Mouse (Mus musculus) CD4-positive, CD25-positive, alpha-beta regulatory T cell, adult 2 months (primary cell): ENCODE results near the gene Mov10l1.
A peak's percentile ranks its signal among the peaks of the same experiment; 100 is the strongest.

Experiments used
- DNase-seq: peaks from one replicate; pipeline ENCODE4 v3.0.0-alpha.2; 2012; ENCODE audit warnings: low read depth, low spot score

Gene Mov10l1

DNA sequence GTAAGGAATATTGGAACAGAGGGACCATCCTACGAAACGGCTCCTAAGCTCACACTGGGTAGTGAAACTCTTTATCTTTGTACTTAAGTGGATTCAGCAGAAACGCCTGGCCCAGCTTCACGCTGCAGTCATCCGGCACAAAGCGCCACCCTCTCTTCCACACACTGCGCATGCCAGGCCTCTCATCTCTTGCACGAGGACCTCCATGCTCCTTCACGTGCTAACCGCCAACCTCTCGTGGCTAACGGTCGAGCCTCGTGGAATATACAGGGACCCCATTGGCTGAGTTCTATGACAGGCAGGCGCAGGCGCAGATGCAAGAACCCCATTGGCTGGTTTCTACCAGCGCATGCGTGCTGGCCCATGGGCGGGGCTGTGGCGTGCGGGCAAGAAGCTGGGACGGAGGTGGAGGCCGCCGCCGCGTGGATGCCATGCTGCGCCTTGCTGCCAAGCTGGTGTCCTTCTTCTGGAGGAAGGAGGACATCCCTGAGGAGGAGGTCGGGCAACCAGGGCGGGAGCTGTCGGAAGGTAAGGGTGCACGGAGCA, at the start of gene Mov10l1:
Mov10l1 (plus strand) TSS at position 376 of the 546 bp plus-strand sequence.
- DNase-seq: no peak

DNA sequence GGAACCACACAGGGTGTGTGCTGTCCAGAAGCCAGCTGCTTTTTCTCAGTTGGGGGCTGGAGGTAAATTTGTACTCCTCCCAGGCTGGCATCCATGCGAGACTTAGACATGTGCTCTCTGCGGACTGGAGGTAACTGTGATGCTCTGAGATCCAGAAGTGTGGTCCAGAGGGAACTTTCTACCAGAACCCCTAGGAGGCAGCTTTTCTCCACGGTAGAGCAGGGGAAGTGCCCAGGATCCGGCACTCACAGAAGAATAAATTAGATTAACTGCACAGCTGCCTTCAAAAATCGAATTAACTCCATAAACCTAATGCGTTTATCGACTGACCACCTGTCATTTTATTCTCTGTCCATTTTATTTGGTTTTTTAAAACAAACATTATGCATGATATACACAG, 48.6 kb upstream of the Mov10l1 start:
- DNase-seq: no peak

DNA sequence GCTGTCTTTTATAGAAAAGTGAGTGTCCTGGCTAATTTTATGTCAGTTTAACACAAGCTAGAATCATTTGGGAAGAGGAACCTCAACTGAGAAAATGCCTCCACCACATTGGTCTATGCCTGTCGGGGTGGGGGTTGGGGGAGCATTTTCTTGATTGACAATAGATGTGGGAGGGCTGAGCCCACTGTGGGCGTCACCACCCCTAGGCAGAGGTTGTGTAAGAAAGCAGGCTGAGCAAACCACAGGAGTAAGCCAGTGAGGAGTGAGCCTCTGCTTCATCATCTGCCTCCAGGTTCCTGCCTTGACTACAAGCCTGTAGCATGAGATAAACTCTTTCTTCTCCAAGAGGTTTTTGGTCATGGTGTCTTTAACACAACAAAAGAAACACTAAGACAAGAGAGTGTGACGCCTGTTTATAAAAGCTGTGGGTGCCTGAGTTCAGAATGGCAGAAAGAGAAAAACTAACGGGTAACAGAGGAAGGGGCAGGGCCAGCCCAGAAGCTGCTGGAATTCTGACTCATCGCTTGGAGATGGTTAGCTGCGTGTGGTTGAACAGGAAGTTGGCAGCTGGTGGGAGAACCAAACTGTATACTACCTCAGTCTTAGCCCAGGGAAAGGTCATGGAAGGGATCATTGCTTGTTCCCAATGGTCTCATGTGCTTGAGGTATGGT, 46.0 kb upstream of the Mov10l1 start:
- DNase-seq: no peak

DNA sequence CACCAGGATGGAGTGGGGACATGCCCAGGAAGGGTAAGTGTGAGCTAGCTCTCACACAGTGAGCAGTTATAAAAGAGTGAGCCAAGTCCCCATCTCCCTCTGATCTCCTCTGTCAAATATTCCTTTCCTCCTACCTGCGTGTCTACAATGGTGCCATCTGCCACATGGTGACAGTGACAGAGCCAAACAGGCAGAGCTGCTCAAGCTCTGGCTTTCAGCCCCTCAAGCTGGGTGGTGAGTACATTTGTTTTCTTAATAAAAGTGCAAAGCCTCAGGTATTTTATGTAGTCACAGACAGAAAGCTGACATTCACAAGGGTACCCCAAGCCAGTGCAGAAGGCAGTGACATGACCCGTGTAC, 45.4 kb upstream of the Mov10l1 start:
- DNase-seq: no peak

DNA sequence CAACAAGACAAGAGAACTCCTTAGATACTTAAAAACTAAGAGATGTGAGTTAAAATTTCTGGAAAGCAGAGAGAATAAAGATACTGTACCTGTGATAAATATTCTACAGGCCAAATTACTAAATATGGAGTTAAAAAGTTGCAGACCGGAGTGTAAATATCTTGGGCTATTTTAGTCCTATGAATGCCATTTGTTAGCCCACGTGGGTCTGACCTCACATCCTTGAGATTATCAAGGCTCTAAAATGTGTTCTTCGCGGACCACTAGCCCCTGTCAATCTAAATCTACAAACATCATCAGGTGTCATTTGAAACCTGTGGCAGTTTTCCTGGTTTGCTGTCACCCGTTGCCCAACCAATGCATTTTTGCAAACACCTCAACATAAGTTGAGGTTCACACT, 39.9 kb upstream of the Mov10l1 start:
- no peak for DNase-seq

DNA sequence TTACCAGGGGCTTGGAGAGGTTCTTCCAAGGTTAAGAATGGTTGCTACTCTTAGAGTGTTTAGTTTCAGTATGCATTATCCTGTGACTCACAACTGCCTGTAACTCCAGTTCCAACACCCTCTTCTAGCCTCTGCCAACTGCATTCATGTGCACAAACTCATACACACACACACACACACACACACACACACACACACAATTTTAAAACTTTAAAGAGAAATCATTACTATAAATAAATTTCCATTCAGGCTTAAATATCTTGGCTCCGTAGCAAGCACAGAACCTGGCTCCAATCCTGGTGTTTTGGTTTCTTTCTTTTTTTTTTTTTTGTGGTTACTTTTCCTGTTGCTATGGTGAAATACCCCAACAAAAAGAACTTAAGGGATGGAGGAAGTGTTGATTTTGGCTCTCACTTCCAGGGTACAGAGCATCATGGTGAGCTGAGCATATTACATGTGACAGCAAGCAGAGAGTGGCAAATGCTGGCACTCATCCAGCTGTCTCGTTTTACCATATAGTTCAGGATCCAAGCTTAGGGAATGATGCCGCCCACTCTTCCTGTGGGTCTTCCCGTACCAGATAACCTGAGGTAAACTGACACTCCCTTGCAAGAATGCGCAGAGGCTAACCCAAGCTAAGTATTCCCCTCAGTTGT, 38.7 kb upstream of the Mov10l1 start:
- DNase-seq: no peak

DNA sequence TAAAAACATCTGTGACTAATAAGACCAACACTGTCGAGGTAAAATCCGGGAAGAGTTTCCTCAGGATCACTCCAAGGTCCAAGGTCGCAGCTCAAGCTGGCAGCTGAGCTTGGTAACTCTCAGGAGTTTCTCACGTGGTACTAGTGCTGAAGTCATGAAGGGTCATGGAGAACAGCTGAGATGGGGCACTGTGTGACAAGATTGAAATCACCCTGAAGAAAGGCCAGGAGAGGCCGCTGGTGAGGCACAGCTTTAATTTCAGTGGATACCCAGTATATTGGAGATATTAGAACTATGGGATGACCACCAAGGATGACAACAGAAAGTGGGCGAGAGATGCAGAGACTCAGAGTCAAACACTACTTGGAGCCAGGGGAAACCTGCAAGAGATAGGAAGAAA, 35.9 kb upstream of the Mov10l1 start:
- no peak for DNase-seq

DNA sequence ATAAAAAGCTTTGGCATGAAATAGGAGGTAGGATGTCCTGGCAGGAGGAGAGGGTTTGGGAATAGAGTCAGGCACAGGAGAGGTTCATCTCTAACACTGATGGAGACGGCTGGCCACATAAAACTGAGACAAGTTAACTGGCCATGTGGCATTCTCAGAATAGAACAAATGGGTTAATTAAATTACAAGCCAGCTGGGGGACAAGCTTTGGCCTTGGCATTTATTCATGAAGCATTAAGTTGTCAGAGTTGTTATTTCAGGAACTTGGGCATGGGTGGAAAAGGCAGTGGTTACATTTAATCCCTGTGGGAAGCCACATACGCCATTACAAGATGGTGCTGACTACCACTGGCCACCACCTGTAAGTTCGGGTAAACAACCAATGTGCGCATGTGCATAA, 31.5 kb upstream of the Mov10l1 start:
- DNase-seq: no peak

DNA sequence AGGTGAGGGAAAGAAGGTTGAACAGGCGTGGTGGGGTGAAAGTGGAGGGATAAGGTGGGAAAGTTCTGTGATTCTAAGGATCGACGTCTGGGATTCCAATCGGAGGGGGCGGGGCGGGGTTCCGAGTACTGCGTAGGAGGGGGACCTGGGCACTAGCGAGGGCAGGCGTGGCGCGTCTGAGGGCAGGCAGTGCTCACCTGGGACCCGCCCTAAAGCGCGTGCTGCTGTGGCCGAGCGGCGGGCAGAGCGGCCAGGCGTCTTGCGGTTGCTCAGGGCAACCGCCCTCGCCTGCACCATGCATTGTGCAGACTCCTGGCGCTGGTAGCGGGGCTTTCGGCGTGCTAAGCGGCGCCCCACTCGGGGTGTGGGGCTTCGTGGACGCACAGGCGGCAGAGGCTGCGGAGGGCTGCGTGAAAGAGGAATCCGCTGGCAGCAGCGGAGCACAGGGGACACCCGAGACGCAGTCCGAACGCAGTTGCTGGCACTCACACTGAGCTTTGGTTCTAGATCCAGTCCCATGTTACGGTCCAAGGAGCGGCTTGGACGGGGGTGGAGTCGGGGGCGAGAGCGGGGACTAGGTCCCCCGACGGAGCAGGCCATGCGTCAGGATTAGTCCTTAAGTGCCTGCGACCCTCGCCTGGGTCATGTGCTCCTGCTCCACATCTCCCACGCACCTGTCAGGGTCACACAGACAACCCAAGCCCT, 28.2 kb upstream of the Mov10l1 start, which contains the start of gene Ttll8:
Ttll8 (minus strand) TSS at position 51 of the 705 bp plus-strand sequence.
- DNase-seq: no peak

DNA sequence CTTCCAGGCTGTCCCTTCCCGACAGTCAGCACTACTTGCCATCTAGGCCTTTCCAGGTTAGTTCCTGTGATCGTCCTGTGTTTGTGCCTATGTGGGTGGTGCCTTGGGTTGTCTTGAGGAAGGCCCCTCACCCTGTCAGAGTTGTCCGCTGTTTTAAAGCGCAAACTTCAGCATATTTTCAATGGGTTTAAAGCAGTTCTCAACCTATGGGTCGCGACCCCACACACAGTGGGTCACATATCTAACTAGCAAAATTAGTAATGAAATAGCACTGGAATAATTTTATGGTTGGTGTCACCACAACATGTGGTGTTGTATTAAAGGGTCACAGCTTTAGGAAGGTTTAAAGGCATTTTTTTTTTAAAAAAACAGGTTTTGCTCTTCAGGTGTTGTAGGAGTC, 27.4 kb upstream of the Mov10l1 start:
- no peak for DNase-seq

DNA sequence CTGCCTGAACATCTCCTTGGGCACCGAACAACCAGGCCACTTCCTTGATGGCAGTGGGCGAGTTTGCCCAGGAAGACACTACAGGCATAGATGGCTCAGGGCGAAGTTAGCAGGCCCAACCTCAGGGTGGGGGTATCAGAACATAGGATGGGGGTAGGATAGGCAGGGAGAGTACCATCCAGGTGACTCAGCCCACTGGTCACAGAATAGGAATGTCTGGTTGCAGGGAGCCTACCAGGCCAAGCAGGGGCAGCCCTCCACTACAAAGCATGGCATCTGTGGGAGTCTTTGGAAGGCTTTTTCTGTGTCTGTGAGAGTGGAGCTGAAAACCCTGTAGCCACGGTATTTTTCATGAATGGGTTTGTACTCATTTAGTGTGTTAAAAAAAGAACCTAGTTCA, 25.2 kb upstream of the Mov10l1 start:
- DNase-seq: no peak

DNA sequence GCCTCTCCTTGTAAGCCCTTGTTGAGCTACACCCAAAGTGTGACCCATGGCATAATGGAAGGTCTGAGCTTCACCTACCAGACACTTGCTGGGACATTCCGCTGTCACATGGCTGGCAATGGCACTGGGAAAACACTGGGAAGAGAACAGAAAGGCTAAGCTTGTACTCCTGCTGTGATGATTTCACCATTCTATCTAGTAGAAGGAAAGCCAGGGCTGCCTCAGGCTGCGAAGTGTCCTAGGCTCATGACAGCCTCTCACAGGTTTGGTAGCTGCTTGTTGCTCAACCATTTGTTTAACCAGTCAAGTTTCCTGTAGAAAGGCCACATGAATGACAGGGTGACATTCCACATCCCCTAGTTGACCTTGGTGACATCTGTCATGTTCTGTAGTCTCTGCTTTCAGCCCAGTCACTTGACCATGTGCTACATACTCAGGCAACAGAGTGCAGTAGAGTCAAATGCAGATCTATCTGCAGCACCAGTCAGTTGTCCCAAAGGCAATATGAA, 18.6 kb upstream of the Mov10l1 start:
- no peak for DNase-seq

DNA sequence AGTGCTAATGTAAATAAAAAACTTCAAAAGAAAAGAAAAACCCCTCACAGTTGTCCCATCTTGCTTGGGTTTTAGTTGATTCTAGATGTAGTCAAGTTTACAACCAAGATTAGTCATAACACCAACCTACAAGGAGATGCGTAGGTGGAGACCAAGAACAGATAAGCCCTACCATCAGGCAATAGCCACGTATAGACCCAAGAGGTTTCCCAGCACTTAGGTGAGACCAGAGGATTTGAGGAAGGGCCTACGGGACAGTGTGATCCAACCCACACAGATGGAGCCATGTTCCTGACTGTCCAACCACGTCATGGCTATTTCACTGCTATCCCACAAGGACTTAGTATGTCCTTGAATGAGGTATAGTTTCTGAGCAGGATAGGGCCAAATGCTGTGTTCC, 10.4 kb upstream of the Mov10l1 start:
- DNase-seq: peak; percentile 2

DNA sequence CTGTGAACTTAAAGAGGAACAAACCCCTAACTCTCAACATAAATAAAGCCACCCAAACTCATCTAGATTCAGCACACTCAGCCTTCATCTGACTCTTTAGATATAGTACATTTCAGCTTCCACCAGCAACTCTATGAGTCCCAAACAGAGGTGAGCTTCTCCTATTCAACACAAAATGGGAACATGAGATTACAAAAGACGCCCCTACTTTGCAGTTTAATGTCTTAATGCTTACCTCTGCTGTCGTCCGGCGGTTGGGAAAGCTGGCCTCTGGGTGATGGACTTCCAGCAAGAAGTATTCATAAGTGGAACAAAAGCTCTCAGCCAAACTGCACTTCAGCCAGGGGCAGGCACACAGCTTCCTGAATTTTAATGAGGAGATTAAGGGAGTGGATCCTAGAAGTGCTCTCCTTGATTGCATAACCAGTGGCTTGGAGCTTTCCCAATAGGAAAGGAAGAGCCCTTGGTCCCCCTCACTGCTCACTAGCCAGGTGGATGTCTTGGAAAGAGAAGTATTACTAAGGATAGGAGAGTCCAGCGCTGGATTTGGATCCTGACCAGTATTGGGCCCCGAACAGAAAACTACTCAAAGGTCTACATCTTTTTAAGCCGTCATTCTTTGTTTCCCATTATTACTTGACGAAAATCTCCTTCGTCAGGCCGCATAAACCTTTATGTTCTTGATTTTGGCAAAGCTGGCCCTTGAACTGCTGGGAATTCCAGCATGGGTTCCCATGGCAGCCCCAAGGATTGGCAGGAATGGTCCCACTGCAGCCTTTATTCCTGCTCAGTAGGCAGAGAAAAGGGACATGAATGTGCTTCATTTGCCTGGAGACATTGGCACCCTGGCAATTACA, 4.2 kb upstream of the Mov10l1 start, which contains the start of gene Mlc1:
Mlc1 (minus strand) TSS at position 727 of the 857 bp plus-strand sequence.
- no peak for DNase-seq

DNA sequence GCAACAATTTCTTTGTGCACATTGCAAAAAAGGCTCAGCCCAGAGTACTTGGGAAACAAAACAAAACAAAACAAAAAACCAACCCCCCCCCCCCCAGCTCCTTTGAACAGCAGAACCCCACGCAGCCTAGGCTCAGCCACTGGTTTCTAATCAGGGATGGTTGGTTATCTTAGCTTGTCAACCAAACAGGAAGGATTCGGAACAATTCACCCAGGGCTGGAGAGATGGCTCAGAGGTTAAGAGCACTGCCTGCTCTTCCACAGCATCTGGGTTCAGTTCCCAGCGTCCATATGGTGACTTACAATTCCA, 3.6 kb upstream of the Mov10l1 start:
- DNase-seq: no peak

DNA sequence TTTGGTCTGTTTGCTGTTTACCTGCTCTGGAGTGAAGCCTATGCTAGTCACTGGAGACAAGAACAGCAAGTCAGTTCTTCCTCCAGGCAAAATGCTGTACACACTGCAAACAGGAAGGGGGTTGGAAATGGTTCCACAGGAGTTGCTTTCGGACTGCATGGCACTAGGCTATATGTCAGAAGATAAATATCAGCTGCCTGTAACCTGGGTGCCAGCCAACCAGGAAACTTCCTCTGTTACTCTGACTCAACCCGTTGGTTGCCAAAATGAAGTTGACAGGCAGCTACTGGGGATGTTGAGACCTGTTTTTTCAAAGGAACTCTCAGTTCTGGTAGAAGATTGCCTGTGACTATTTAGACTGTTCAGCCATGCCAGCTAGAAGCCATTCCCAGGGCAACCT, 6.5 kb downstream of the Mov10l1 start:
- no peak for DNase-seq

DNA sequence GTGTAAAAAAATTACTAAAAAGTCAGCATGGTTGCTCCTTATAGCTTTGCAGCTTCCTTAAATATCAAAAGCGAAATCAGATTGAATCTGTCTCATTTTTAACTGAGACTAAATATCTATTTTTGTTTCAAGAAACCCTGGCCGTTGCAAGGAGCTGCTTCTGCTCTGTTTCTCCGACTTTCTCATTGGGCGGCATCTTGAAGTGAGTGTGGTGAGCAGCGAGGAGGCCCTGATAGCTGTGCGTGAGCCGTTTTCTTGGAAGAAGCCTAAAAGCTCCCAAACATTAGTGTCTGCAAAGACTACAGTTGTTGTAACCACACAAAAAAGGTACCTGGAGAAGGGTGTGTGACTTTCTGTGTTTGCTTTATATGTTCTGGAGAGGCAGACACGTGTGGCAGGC, 15.9 kb downstream of the Mov10l1 start:
- no peak for DNase-seq

DNA sequence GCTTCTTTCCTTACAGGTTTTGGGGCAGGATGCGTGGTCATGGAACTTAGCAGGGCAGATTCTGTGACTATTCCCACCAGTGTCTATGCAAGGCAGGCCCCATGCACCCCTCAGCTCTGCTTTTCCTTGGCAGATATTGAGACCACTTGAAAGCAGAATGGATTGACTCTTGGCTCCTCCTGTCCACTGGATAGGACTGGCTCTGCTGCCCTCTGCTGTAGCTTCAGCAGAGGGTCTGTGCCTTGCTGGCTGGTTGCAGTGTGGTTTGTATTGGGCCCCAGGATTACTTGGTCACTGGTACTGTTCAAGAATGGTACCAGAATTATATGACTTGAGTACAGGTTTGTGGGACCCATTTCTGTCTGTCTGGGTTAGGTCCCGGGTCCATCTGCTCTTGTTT, 16.4 kb downstream of the Mov10l1 start:
- DNase-seq: no peak

DNA sequence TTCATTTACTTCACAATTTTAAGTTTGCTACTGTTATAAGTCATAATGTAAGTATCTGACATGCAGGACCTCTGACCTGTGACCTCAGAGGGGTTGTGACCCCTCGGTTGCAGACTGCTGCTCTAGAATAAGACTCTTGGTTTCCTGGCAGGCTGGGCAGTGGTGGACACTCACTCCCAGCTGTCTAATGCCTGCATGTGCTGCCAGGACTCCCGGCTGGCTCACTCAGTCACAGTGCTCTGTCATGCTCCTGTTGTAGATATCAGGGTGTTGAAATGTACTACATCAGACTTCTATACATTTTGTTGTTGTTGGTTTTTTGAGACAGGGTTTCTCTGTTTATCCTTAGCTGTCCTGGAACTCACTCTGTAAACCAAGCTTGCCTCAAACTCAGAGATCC, 17.7 kb downstream of the Mov10l1 start:
- DNase-seq: no peak

DNA sequence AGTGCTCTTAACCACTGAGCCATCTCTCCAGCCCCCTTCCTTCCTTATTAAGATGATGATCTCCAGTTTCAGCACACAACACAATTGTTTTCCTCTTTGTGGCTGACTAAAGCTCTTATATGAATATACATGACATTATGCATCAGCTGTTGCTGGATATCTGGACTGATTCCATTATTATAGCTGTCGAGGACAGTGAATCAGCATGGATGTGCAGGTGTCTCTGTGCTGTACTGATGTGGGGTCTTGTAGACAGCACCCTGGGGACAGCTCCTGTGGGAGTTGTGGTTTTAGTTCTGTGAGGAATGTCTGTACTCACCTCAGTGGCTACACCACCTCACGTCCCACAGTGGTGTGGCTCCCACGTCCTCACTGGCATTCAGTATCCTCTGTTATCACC, 18.5 kb downstream of the Mov10l1 start:
- no peak for DNase-seq

DNA sequence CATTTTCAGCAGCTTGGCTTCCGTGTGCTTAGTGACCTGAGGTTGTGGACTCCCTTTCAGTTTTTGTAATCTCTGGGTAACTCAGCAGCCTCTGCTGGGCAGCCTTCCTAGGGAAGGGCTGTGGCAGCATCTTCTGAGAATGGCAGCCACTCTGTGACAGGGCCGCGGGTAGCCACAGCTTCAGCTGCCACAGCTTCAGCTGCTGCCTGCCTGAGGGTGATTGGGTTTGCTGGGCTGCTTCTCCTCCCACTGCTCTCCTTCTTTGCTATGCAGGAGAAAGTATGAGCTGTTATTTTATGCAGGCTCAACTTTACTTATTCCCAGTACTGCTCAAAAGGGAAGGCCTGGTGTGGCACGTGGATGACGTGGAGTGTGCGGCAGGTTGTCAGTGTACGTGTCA, 24.3 kb downstream of the Mov10l1 start:
- no peak for DNase-seq

DNA sequence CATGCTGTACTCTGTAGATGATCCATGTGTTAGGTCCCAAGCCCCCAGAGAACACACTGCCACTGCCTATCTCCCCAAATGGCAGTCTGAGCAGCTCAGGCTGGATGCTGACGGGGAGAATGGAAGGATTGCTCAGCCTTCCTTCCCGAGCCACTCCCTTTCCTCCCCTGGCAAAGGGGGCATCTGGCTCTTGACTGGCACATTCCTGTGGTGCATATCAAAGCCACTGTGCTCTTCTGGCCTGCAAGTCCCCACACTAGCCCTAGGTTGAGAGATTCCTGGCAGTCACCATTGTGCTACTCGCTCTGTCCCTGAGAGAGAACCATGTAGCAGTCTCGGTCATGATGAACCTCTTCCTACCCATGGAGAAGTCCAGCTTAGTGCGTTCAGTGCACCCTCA, 25.1 kb downstream of the Mov10l1 start:
- DNase-seq: no peak
